Mouse (Mus musculus) layer of hippocampus, adult 8-10 months (tissue): ENCODE measurements around the gene Rsph3a. TPM values are rescaled to one million over a fixed set of nuclear protein-coding genes. Genes with fewer than 3 reads are reported as not detected.
"Not testable (repeated sequence)": the region's sequence is repeated elsewhere in the genome, so short reads cannot be mapped to it uniquely, and the experiment has no call there.

Experiments used
- DNase-seq, 2 experiments: peaks; one replicate each; pipeline ENCODE4 v3.0.0; 2022; ENCODE audit warnings: low spot score in 2 of 2
- total RNA-seq, 4 experiments: library from RNA; stranded (reverse); gene quantifications; 2 replicates each; pipeline ENCODE4 v1.2.4; 2022

Gene Rsph3a
- total RNA-seq, 4 experiments from 2014 or later = 31.2 to 43.9 (median 38.3) TPM

- no peak for DNase-seq
These were observed 16.8 kb upstream of the Rsph3a start for GRCm38 (mm10) chr17:7928662-7929061.

GRCm38 (mm10) chr17:7929279-7929678 lies 16.1 kb upstream of the Rsph3a start:
- DNase-seq = no peak

- no peak for DNase-seq
These were observed 14.1 kb upstream of the Rsph3a start for GRCm38 (mm10) chr17:7931096-7931990.

- not testable (repeated sequence) for DNase-seq
These were observed 13.3 kb upstream of the Rsph3a start for GRCm38 (mm10) chr17:7932121-7932520.

- DNase-seq = peak in 1 of 2 experiments; percentile 28
These were observed 5.8 kb upstream of the Rsph3a start for GRCm38 (mm10) chr17:7939640-7940039.

GRCm38 (mm10) chr17:7946053-7946627 lies 726 bp downstream of the Rsph3a start:
- DNase-seq = not testable (repeated sequence)

- DNase-seq = not testable (repeated sequence)
These were observed 5.9 kb downstream of the Rsph3a start for GRCm38 (mm10) chr17:7951333-7951732.

GRCm38 (mm10) chr17:7957242-7957641 lies 11.8 kb downstream of the Rsph3a start:
- DNase-seq = not testable (repeated sequence)

GRCm38 (mm10) chr17:7963333-7963732 lies 17.9 kb downstream of the Rsph3a start:
- DNase-seq = not testable (repeated sequence)

- not testable (repeated sequence) for DNase-seq
These were observed 19.0 kb downstream of the Rsph3a start for GRCm38 (mm10) chr17:7964398-7964797.

- DNase-seq = not testable (repeated sequence)
These were observed 23.1 kb downstream of the Rsph3a start for GRCm38 (mm10) chr17:7968490-7968889.

- DNase-seq = not testable (repeated sequence)
These were observed 24.4 kb downstream of the Rsph3a start for GRCm38 (mm10) chr17:7969782-7970181.

GRCm38 (mm10) chr17:7983484-7983883 lies 38.1 kb downstream of the Rsph3a start:
- DNase-seq = not testable (repeated sequence)

GRCm38 (mm10) chr17:7985597-7985996 lies 40.2 kb downstream of the Rsph3a start:
- DNase-seq = not testable (repeated sequence)

GRCm38 (mm10) chr17:7987038-7987437 lies 41.6 kb downstream of the Rsph3a start:
- not testable (repeated sequence) for DNase-seq

- DNase-seq = not testable (repeated sequence)
These were observed 57.8 kb downstream of the Rsph3a start for GRCm38 (mm10) chr17:8003248-8003647.

- DNase-seq = not testable (repeated sequence)
These were observed 61.4 kb downstream of the Rsph3a start for GRCm38 (mm10) chr17:8006771-8007170.

- DNase-seq = not testable (repeated sequence)
These were observed 64.2 kb downstream of the Rsph3a start for GRCm38 (mm10) chr17:8009565-8009964.

- not testable (repeated sequence) for DNase-seq
These were observed 68.6 kb downstream of the Rsph3a start for GRCm38 (mm10) chr17:8013974-8014373.

GRCm38 (mm10) chr17:8022675-8023074 lies 77.3 kb downstream of the Rsph3a start:
- DNase-seq = not testable (repeated sequence)

GRCm38 (mm10) chr17:8027475-8028168 lies 82.2 kb downstream of the Rsph3a start:
- DNase-seq = not testable (repeated sequence)
